Mouse (Mus musculus) embryonic facial prominence, embryonic 10.5 days (tissue): ENCODE results near the gene BC025920. TPM values are rescaled to one million over a fixed set of nuclear protein-coding genes. Genes with fewer than 3 reads are reported as not detected.

ENCODE experiments used
- DNase-seq: peaks from one replicate; pipeline ENCODE4 v3.0.0-alpha.2; 2017; ENCODE audit warnings: low spot score
- H3K27ac ChIP-seq: fragments of 300-500 bp; sonication (generic); replicated peaks from 2 replicates; pipeline ENCODE4 v1.5.1; 2016; ENCODE audit warnings: mild to moderate bottlenecking
- H3K27me3 ChIP-seq: fragments of 300-500 bp; sonication (generic); replicated peaks from 2 replicates; pipeline ENCODE4 v1.6.1; 2016; ENCODE audit warnings: low read depth, mild to moderate bottlenecking; ENCODE audit not compliant: poor library complexity, severe bottlenecking
- H3K36me3 ChIP-seq: fragments of 300-500 bp; sonication (generic); replicated peaks from 2 replicates; pipeline ENCODE4 v1.6.1; 2016; ENCODE audit warnings: mild to moderate bottlenecking, moderate library complexity
- H3K4me1 ChIP-seq: fragments of 300-500 bp; sonication (generic); 2 replicates; pipeline ENCODE4 v1.6.1; 2016
- H3K4me3 ChIP-seq: fragments of 300-500 bp; sonication (generic); 2 replicates; pipeline ENCODE4 v1.5.1; 2016; ENCODE audit warnings: mild to moderate bottlenecking, moderate library complexity
- H3K9me3 ChIP-seq: fragments of 300-500 bp; sonication (generic); 2 replicates; pipeline ENCODE4 v1.6.1; 2016; ENCODE audit warnings: mild to moderate bottlenecking
- WGBS: fragments of 180-500 bp; shearing (Covaris S2); methylation state at CpG from one replicate; pipeline ENCODE4 v1.1.7; 2016; 5-methylcytosine and 5-hydroxymethylcytosine counted together
- polyA plus RNA-seq: library from polyadenylated mRNA; unstranded; fragments of >200 nt; fragmentation: Nextera tagmentation; extraction: Ambion mirVana; gene quantifications from 2 replicates; pipeline ENCODE4 v1.2.1, GENCODE M21; 2016

Gene BC025920
- polyA plus RNA-seq, result 1.5 and 2.1 TPM in 2 replicates

DNA sequence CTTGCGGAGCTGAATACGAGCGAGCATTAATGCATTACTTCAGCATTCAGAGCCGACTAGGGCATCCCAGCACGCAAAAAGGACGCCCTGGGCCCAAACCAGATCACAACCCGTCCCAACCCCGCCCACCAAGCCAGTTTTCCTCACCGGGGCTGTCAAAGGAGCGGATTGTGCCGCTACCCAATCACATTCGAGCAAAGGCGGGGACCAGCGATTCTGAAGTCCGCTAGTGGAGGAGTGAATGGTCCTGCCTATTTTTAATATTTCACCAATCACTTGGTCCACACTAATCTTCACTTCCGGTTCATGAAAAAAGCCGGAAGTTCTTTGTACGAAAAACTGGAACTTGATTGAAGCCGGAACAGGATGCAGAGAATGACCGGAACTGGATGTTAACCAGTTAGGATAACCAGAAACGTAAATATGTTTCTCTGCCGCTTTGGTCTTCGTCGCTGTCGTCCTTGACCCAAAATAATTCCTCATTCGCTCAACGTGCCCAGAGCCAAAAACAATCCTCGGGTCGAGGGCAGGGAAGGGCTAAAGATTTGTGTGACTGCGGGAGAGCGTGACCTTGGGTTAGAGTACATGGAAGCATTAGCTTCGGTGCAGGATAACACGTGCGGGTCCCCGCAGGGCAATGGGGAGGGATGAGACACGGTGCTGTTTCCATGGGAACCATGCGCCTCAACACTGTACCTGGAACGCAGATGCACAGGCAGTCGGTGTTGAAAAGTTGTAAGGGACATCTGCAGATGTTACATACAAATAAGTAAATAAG is at the start of gene BC025920:
BC025920 (plus strand) TSS at position 297 of the 778 bp plus-strand sequence.
- H3K36me3 ChIP-seq, result peaks cover 9% of the 10 kb centered on the region; the same call in 1 of the 2 replicates
- peaks cover 41% of the 10 kb centered on the region for H3K4me1 ChIP-seq
- 1% methylated on average over 39 of the region's 39 CpGs for WGBS
- peak within 1 kb of the TSS; percentile 68 for H3K4me3 ChIP-seq
- peaks cover 15% of the 10 kb centered on the region for H3K27me3 ChIP-seq
- peak within 1 kb of the TSS; percentile 88 for H3K27ac ChIP-seq
- DNase-seq, result peak; percentile 95
- no peaks in the 10 kb centered on the region for H3K9me3 ChIP-seq

DNA sequence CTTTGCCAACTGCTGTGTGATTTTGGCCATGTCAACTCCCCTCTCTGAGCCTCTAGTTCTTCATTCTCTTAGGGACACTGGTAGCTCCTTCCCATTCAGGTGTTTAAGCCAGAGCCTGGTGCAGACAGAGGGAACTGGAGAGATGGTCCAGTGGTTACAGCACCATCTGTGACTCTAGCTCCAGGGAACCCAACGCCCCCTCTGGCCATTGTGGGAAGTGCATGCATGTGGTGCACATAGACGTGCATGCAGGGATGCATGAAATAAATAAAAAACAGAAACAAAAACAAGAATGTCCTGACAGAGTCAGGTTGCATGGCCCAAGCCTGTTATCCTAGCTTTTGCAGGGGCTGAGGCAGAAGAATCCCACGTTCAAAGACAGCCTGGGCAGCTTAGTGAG is 49.8 kb upstream of the BC025920 start:
- peaks cover 3% of the 10 kb centered on the region; the same call in 1 of the 2 replicates for H3K9me3 ChIP-seq

DNA sequence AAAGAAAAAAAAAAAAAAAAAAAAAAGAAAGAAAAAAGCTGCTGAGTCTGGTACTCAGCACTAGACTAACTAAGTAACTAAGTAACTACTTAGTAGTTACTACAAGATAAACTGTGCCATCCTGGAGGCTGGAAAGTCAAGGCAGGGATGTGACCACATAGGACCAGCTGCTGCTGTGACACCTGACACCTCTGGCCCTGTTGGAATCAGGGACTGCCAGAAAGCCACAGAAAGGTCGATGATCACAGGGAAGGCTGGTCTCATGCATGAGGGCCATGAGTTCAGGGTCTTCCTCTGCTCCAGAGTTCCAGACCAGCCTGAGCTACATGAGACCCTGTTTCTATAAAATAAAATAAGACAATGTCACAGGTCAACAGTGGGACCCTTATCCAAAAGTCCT is 48.6 kb upstream of the BC025920 start:
- H3K4me1 ChIP-seq, result peaks cover 34% of the 10 kb centered on the region
- no peak overlapping the region for H3K4me3 ChIP-seq
- H3K9me3 ChIP-seq, result peaks cover 3% of the 10 kb centered on the region; the same call in 1 of the 2 replicates
- H3K27ac ChIP-seq, result no peak overlapping the region
- DNase-seq, result peak; percentile 13
- 43% methylated on average over 1 of the region's 1 CpGs for WGBS
- peaks cover 12% of the 10 kb centered on the region for H3K27me3 ChIP-seq
- H3K36me3 ChIP-seq, result peaks cover 15% of the 10 kb centered on the region

More for the DNA sequence above, 49.8 kb upstream of the BC025920 start:
- no peak for DNase-seq
- Histone ChIP-seq H3K36me3 (peaks cover 5% of the 10 kb centered on the region), H3K27me3 (peaks cover 8% of the 10 kb centered on the region; the same call in 1 of the 2 replicates), H3K4me3 (no peak overlapping the region), H3K4me1 (peaks cover 33% of the 10 kb centered on the region), H3K27ac (no peak overlapping the region)
- WGBS, result 76% methylated on average over 3 of the region's 3 CpGs

DNA sequence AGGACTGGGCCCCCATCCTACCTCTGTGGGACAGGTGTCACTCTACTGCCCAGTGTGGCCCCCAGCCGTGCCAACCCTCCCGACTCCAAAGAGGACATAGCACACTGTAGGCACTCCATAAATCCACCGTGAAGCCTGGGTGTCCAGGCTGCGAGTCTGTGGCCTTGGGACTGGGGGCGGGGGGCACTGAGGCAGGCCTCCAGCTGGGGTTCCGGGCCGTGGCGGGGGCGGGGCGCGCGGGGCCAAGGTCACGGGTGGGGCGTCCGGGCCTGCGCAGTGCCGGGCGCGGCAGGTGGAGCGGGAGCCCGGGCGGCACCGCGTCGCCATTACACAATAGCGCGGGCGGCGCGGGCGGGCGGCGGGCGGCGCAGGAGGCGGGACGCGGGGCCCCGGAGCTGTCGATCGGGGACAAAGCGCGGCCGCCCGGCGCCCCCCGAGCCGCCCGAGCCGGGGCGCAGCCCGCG is 46.9 kb upstream of the BC025920 start, which contains the start of gene Aes:
Aes (plus strand) TSS at position 326 of the 464 bp plus-strand sequence.
- H3K4me1 ChIP-seq, result peaks cover 51% of the 10 kb centered on the region
- H3K36me3 ChIP-seq, result peaks cover 26% of the 10 kb centered on the region
- 1% methylated on average over 52 of the region's 53 CpGs for WGBS
- peaks cover 28% of the 10 kb centered on the region for H3K27me3 ChIP-seq
- H3K27ac ChIP-seq, result peak within 1 kb of the TSS; percentile 97
- peak; percentile 73 for DNase-seq
- no peaks in the 10 kb centered on the region for H3K9me3 ChIP-seq
- peak within 1 kb of the TSS; percentile 82 for H3K4me3 ChIP-seq

DNA sequence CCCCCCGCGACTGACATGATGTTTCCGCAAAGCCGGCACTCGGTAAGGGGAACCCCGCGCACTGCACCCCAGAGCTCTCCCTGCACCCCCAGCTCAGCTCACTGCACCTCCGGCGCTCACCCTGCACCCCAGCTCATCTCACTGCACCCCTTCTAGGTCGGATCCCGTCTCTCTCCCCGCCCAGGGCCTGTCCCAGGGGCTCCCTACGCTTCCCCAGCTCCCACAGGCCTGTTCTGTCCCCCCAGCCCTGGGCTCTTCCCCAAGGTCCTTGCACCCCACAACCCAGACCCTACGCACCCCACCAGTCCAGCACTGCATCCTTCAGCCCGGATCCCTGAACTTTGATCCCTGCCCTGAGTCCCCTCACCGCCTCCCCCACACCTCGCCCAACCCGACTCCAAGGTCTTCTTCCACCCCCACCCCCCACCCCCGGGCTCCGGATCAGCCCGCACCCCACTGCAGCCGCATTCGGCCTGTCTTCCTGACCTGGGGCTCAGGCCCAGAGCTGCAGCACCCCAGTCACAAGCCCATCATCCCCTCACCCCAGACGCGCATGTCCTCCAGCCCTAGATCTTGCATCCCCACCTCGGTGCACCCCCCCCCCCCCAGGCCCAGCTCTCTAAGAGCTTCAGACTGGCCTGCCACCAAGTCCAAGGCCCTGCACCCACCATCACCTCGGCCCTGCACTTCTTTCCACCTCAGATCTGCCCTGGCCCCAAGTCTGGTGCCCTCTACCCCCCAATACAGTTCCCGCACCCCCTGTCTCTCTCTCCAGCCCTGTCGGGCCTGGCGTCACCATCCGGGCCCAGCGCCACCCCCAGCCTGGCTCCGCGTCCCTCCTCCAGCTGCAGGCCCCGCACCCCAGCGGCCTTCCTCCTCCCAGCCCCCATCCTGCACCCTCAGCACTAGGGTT is 46.2 kb upstream of the BC025920 start:
- H3K4me3 ChIP-seq, result peak overlapping the region; percentile 82
- peak; percentile 58 for DNase-seq
- no peaks in the 10 kb centered on the region for H3K9me3 ChIP-seq
- 4% methylated on average over 36 of the region's 36 CpGs for WGBS
- H3K27ac ChIP-seq, result peak overlapping the region; percentile 97
- H3K36me3 ChIP-seq, result peaks cover 33% of the 10 kb centered on the region
- H3K4me1 ChIP-seq, result peaks cover 58% of the 10 kb centered on the region
- H3K27me3 ChIP-seq, result peaks cover 35% of the 10 kb centered on the region

DNA sequence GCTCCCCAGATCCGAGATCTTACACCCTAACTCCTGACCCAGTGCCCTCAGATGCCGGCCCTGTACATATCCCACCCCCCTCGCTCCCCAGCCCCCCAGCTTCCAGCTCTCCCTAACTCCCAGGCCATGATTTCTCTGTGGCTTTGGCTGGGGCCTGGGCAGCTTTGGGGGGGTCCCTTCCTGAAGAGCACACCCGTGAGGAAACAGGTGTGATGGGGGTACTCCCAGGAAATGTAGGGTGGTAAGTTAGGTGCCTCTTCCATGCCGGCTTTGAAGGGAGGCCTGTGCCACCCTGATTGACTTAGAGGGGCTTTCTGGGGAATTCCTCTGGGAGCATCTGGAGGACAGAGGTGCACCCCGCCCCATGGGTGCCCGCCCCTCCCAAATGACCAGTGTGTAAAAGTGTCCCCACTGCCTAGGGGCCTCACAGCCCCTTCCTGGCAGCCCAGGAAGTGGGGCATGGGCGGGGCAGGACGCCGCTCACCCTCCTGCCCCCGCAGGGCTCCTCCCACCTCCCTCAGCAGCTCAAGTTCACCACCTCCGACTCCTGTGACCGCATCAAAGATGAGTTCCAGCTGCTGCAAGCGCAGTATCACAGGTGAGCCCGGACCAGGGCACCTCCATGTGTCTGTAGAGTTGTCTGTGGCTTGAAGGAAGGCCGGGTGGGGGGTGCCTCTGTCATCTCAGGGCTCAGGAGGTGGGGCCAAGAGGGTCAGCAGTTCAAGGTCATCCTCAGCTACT is 45.2 kb upstream of the BC025920 start:
- Histone ChIP-seq H3K27me3 (peaks cover 45% of the 10 kb centered on the region), H3K4me1 (peaks cover 68% of the 10 kb centered on the region), H3K27ac (peak overlapping the region; percentile 97), H3K36me3 (peaks cover 43% of the 10 kb centered on the region), H3K9me3 (no peaks in the 10 kb centered on the region), H3K4me3 (peak overlapping the region; percentile 82)
- WGBS, result 17% methylated on average over 16 of the region's 16 CpGs
- DNase-seq, result peak; percentile 69

DNA sequence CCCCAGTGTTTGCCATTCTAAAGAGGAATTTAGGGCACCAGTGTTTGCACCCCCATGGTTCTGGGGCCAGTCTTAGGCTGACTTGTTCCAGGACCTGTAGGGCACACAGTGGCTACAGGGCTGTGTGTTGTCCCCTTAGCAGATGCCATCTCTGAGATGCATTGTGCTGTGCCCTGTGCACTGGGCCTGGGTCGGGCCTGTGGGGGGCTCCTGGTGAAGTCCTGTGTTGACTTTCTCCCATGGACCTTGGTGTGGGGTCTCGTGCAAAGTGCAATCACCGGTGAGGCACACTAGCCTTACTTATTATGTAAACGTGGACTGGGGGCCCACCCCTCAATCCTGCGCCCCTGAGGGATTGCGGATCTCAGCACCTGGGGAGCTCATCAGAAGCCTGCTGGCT is 43.7 kb upstream of the BC025920 start:
- no peak overlapping the region for H3K27ac ChIP-seq
- WGBS, result 79% methylated on average over 6 of the region's 6 CpGs
- H3K36me3 ChIP-seq, result peaks cover 58% of the 10 kb centered on the region
- H3K9me3 ChIP-seq, result no peaks in the 10 kb centered on the region
- peaks cover 60% of the 10 kb centered on the region for H3K27me3 ChIP-seq
- H3K4me1 ChIP-seq, result peaks cover 84% of the 10 kb centered on the region
- no peak for DNase-seq
- H3K4me3 ChIP-seq, result peak overlapping the region; percentile 1; the same call in 1 of the 2 replicates

DNA sequence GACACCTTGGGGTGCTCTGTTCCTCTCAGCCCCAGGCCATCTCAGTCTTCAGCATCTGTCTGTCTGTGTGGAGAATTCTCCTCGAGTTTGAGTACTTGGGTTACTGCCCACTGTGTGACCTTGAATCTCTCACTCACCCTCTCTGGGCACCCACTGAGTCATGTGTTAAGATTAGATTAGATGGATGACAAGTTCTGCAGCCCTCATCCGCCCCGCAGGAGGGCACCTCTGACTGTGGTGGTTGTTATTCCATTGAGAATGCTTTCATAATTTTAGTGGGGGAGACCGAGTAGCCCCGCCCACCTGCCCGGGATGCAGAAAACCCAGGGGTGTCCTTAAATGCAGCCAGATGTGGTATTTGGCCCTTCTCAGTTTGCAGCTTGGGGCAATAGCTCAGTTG is 42.6 kb upstream of the BC025920 start:
- Histone ChIP-seq H3K9me3 (no peaks in the 10 kb centered on the region), H3K4me3 (peak overlapping the region; percentile 56), H3K27ac (peak overlapping the region; percentile 82; the same call in 1 of the 2 replicates), H3K4me1 (peaks cover 92% of the 10 kb centered on the region), H3K36me3 (peaks cover 60% of the 10 kb centered on the region), H3K27me3 (peaks cover 71% of the 10 kb centered on the region)
- WGBS, result 33% methylated on average over 6 of the region's 6 CpGs
- DNase-seq, result peak; percentile 45

DNA sequence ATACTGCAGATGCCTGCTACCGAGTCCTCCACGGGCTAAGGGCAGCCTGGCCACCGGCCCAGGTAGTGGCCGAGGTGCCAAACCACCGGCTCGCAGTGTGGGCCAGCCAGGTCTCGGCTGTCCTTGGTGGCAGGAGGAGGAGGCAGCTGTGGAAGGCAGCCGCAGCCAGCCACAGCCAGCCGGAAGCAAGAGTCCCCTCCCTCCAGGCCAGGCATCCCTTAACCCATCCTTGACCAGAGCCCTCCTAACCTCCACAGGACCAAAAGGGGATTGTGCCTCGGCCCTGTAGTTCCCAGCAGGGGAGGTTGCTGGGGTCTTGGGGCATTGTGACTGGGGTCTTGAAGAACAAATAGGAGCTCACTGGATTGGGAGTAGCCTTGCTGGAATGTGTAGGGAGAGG is 41.9 kb upstream of the BC025920 start:
- DNase-seq, result peak; percentile 72
- Histone ChIP-seq H3K27me3 (peaks cover 78% of the 10 kb centered on the region), H3K4me1 (peaks cover 95% of the 10 kb centered on the region), H3K9me3 (no peaks in the 10 kb centered on the region), H3K27ac (peak overlapping the region; percentile 82), H3K36me3 (peaks cover 60% of the 10 kb centered on the region), H3K4me3 (peak overlapping the region; percentile 56)
- WGBS, result 3% methylated on average over 10 of the region's 10 CpGs

DNA sequence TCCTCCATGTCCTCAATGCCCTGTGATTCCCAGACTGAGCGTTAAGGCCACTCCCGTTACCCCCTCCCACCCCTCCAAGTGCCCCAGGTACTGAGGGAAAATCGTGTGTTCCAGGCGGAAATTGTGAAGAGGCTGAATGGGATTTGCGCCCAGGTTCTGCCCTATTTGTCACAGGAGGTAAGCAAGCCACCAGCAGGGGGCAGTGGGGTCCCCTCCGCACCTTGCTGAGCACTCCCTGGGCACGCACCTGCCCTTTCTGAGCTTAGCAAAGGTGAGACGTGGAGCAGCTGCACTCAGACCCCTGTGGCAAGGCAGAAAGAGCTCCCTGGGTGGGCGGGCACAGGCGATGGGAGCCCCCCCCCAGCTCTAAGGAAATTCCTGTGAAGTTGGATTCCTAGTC is 41.3 kb upstream of the BC025920 start:
- H3K4me1 ChIP-seq, result peaks cover 96% of the 10 kb centered on the region
- peak overlapping the region; percentile 56 for H3K4me3 ChIP-seq
- WGBS, result 9% methylated on average over 10 of the region's 10 CpGs
- peaks cover 60% of the 10 kb centered on the region for H3K36me3 ChIP-seq
- DNase-seq, result peak; percentile 82
- no peaks in the 10 kb centered on the region for H3K9me3 ChIP-seq
- H3K27ac ChIP-seq, result peak overlapping the region; percentile 82
- H3K27me3 ChIP-seq, result peaks cover 83% of the 10 kb centered on the region

DNA sequence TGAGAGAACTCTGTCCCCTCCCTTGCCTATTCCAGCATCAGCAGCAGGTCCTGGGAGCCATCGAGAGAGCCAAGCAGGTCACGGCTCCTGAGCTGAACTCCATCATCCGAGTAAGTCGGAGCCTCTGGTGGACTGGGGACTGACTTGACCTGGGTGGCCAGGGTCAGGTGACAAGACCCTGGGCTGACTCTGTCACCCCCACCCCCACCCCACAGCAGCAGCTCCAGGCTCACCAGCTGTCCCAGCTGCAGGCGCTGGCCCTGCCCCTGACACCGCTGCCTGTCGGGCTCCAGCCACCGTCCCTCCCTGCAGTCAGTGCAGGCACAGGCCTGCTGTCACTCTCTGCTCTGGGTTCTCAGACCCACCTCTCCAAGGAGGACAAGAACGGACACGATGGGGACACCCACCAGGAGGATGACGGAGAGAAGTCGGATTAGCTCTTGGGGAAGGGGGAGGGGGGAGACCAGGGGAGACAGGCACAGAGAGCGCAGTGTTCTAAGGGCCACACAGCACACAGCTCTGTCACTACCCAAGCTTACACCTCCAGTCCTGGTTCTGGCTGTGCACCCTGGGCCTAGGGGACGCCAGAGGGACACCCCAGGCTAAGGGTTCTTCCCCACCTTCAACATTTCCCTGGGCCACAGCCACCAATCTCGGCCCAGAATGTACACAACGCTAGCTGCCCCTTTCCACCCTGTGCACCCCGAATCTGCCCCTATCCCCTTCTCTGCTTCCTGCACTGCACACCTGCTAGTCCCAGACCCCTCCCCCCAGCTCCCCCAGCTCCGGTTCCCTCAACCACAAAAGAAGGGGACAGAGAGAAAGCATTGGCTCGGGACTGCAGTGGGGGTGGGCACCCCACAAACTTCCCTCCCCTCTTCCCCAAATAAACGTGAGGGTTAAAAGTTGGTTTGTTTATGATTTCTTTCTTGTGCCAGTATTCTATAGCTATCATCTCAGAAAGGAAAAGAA is 40.5 kb upstream of the BC025920 start:
- peak; percentile 42 for DNase-seq
- Histone ChIP-seq H3K9me3 (no peaks in the 10 kb centered on the region), H3K27ac (peak overlapping the region; percentile 82), H3K36me3 (peaks cover 60% of the 10 kb centered on the region), H3K4me3 (peak overlapping the region; percentile 56; the same call in 1 of the 2 replicates), H3K27me3 (peaks cover 78% of the 10 kb centered on the region), H3K4me1 (peaks cover 96% of the 10 kb centered on the region)
- 21% methylated on average over 20 of the region's 20 CpGs for WGBS
